Mouse (Mus musculus): ENCODE results near the gene Fndc4.

DNA sequence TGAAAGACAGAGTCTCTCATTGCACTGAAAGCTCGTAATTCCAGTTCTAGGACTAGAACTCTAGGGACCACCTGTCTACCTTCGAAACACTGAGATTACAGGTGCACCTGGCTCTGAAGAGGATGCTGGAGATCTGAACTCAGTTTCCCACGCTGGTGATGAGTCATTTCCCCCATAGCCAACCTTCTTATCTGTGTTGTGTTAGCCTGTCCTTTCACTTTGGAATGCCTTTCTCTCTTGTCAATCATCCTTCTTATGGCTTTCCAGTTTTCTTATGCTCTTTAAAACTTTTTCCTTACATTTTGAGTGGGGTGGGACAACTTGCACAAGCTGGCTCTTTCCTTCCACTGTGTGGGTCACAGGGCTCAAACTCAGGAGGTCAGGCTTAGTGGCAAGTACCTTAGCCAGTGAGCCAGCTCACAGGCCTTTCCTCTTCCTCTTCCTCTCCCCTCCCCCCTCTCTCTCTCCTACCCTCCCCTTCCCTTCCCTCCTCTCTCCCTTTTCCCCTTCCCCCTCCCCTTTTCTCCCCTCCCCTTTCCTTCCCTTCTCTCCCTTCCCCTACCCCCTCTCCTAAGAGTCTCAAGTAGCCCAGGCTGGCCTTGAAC is 6.2 kb downstream of the Fndc4 start:
- TF ChIP-seq CTCF (IDR thresholded peaks at IDR 0.05; ENCODE audit: insufficient read depth, low read length) = no peak
- no peak for TF ChIP-seq POLR2A (IDR thresholded peaks at IDR 0.05; ENCODE audit: borderline replicate concordance, extremely low read depth, low read depth, low read length)

Measured in lung, adult 2 months (tissue).